Mouse (Mus musculus) ES-E14 (cell line): Measurements from ENCODE around the gene Zbtb20.

Experiments
- MAFK ChIP-seq: IDR thresholded peaks from 2 replicates; pipeline ENCODE4 v1.6.1; 2014; ENCODE audit warnings: mild to moderate bottlenecking, low read depth, low read length, inconsistent platforms; ENCODE audit not compliant: insufficient read depth
- ZNF384 ChIP-seq: IDR thresholded peaks from 2 replicates; pipeline ENCODE4 v1.6.1; 2012; ENCODE audit warnings: low read depth, low read length, inconsistent platforms

DNA sequence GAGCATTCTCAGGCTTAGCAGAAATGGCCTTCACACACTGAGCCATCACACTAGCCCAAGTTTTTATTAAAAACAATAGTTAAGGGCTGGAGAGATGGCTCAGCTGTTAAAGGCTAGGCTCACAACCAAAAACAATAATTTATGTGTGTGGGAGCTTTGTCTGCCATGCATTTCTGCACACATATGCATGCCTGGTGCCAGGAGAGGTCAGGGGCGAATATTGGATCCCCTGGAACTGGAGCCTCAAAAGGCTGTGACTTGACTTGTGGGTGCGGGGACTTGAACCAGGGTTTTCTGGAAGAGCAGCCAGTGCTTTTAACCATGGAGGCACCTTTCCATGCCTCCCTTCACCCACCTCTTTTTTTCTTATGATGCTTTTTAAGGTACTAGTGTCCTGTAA is 685.6 kb downstream of the Zbtb20 start:
- TF ChIP-seq ZNF384 = no peak
- no peak for TF ChIP-seq MAFK
